Mouse (Mus musculus) v-Abl transformed pro-B cells (cell line): ENCODE measurements around the gene Stra6l.

Source experiments
- in situ Hi-C, 2 experiments: fragments of 400-800 bp; cut with MboI; formaldehyde crosslinking; loops; one replicate each; pipeline ENCODE4 v1.15.1; 2025; ENCODE audit not compliant: unreplicated experiment in 2 of 2

The Stra6l gene

DNA sequence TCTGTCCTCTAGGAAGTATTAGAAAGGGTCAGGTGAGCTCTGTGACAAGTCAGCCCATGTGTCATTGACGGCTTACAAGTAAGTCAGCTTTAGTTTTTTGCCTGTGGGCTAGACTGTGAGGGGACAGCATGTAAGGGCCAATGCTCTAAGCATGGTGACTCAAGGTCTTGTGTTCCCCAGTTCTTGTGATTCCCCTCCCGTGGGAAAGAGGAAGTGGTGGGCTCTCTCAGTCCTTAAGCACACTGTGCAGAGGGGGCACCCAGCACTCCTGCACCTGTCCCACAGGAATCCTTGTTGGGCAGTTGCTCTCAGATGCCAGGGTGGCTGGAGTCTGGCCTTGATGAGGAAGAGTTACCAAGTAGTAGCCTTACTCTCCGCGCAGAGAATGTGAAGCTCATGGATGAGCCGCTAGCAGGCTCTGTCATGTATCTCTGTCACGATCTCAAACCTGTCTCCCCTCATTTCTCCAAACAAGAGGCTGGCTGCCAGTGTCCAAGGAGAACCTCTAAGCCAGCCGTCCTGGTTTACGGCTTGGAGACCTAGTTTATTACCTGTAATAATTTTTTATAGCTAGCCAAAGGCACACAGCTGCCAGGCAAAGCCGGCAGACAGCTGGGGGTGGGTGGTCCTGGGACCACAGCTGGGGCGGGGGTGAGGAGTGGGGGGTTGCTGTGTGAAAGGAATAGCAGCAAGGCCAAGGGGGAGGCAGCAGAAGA, at the start of gene Stra6l:
Gene Stra6l (plus strand): TSS at position 556 of the 716 bp plus-strand sequence.
- in situ Hi-C loops = no loop called here

DNA sequence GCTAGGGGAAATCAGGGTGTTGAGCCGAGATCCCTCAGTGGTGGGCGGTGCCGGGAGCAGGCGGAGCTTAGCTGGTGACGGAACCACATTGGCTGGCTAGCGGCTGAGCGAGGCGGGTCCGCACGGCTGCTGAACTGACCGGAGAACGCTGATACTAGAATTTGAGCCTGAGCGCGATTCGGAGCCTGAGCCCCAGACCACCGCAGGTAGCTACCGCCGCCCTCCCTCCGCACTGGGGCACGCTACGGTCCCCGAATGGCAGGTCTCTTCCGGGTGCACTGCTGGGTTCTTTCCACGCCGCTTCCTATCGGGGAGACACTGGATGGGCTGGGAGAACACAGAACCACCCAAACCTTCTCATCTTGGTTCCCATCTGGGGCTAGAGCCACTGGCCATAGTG, 49.5 kb upstream of the Stra6l start, which contains the start of gene Aldh1b1:
Gene Aldh1b1 (plus strand): TSS at position 59 of the 400 bp plus-strand sequence.
- in situ Hi-C loops = loop anchor here in 1 of 2 experiments (10.0 to 25.0 kb wide), 2 partner anchors 894 to 1087 kb away; partner anchors contain the start of gene Pax5

DNA sequence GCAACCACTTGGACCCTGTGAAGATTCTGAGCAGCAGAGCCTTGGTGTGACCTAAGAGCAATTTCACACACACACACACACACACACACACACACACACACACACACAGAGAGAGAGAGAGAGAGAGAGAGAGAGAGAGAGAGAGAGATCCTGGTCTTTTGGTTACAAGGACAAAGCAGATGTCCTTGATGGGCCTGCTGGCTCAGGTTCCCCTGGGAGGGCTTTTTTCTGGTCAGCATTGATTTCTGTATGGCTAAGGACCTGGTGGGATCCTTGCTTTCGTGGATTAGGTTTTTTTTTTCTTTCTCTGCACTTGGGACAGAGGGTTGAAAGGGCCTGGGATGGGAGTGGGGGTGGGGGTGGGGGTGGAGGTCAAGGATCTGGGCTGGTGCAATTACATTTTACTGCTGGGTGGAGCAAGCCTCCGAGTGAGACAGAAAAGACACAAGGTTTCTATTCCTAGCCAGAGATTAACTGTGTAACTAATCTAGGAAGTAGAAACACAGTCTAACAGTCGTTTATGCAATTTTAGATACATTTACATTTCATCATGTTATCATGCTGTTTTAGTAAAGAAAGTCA, 48.4 kb upstream of the Stra6l start:
- in situ Hi-C loops = loop anchor here (5.0 to 25.0 kb wide), 3 partner anchors 33 to 1088 kb away; partner anchors contain the start of gene Pax5 (in 1 of the 2)

DNA sequence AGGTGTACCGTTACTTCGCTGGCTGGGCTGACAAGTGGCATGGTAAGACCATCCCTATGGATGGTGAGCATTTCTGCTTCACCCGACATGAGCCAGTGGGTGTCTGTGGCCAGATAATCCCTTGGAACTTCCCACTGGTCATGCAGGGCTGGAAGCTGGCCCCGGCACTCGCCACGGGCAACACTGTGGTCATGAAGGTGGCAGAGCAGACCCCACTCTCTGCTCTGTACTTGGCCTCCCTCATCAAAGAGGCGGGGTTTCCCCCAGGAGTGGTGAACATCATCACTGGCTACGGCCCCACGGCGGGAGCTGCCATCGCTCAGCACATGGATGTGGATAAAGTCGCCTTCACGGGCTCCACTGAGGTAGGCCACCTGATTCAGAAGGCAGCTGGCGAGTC, 45.6 kb upstream of the Stra6l start:
- in situ Hi-C loops = loop anchor here in 1 of 2 experiments (5.0 kb wide), 1 partner anchor 36 kb away; no protein-coding TSS in a partner anchor

DNA sequence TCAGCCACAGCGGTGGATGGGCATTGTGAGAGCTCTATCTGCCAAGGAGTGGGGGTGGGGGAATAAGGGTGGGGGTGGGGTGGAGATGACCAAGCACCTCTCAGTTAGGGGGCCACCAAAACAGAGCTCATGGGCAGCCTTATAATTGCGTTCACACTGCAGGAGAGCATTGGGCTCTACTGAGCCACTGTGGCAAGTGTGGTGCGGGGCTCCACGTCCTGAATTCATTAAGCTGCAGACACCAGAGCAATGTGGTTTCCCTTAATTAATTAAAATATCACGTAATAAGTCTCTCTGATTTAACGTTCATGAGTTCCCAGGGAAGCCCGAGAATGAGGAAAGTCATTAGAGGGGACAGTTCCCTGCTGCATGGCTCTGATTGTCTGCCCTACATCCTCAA, 40.4 kb upstream of the Stra6l start:
- in situ Hi-C loops = no loop called here

DNA sequence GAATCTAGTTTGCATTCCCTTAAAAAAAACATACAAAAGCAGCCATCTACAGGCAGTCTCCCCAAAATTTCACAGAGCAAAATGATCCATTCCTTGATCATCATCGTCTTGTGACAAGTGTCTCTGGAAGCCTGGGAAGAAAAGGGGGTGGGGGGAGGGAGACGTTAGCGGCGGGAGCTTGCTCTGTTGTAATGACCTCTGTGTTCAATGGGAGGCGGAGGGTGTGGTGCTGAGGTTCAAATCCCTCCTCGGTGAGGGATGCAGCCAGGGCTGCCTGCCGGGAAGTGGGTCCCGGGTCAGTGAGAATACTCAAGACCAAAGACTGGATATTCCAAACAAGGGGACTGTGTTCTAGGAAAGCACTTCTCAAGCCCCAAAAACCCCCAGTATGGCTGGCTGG, 37.2 kb upstream of the Stra6l start:
- in situ Hi-C loops = no loop called here

DNA sequence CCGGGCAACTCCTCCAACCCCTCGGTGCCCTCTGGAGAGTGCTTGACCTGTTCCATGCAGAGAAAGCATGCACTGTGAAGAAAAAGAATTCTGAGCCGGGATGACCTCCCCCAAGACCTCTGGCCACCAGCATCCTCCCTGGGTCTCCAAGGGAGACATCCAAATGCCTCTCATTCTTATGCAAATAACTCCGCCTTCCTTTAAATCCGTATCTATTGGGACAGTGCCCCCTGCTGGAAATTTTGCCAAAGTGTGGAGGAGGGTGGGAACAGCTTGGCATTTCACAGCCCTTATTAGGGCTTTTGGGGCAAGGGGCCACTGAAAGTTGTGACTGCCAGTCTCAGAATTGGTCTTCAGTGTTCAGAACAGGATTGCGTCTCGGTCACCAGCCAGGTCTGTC, 32.9 kb upstream of the Stra6l start:
- in situ Hi-C loops = no loop called here

DNA sequence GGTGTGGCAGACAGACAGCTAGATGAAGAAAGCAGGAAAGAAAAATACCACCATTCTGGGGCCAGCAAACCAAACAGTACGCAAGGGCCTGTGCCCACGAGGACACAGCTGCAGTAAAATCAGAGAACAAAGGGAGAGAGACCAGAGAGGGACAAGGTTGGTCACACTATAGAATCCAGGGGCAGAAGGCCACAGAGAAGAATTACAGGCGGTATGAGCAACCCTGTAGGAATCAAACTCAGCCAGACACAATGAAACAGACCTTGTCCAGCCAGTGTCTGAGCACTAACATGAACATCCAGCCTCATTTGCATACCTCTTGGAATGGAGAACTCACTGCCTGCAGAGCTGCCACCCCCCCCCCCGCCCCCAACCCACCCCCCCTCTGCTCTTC, 29.7 kb upstream of the Stra6l start:
- in situ Hi-C loops = no loop called here

DNA sequence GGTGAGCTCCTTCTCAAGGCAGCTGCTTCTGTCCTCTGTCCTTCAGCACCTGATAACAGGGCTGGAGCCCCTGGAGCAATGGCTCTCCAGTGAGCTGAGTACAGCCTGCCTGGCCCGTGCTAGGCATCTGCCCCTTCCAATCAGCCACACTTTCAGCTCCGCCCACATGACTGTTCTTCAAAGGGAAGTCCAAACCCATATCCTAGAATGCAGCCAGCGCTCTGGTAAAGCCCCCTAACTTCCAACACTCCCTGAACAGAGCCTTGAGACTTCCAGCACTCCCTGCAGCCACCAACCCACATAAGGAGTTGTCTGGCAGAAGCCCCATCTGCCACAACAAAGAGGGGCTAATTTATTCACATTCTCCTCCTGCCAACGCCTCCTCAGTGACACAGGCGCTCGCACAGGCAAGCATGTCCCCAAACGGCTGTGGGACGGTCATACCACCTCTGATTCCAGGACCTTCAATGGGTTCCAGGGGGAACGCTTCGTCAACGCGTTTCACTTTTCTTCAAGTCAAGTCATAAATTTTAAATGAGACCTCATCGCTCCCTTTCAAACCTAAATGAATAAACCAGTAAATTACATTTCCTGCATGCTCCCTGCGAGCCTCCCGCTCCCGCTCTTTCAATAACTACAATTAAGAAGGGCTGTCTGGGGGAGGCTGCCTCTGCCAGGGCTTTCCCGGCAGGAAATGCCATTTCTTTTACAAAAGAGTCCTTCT, 29.1 kb upstream of the Stra6l start:
- in situ Hi-C loops = no loop called here

DNA sequence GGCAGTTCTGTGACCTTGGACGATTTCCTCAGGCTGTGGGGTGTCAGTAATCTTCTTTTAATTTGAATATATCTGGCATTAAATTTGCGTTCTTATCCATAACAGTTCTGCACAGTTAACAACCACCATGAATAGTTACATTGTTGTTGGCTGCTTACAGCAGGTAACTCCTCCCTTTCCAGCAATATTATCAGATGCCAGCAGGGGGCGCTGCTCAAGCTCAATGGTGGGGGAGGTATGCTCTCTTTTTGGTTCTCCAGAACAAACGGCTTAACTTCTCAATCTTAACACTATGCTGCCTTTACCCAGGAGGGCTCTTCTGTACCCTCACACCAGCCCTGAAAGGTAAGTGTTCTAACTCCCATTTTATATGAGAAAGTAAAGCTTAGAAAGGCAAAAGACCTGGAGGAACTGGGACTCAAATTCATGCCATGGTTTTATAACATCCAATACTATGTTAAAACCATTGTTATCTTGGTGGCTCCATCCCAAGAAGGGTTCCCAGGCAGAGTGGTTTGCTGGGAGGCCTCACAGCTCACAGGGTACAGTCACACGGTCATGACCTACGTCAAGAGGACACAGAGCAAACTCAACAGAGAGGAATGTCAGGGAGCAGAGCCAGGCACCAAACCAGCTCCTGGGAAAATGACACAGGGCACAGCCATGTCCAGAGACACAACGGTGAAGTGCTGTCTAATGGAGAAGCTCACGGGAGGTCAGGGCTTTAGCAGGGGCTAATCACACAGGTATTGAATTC, 28.2 kb upstream of the Stra6l start:
- in situ Hi-C loops = loop anchor here in 1 of 2 experiments (5.0 kb wide), 1 partner anchor 38 kb away; no protein-coding TSS in a partner anchor

DNA sequence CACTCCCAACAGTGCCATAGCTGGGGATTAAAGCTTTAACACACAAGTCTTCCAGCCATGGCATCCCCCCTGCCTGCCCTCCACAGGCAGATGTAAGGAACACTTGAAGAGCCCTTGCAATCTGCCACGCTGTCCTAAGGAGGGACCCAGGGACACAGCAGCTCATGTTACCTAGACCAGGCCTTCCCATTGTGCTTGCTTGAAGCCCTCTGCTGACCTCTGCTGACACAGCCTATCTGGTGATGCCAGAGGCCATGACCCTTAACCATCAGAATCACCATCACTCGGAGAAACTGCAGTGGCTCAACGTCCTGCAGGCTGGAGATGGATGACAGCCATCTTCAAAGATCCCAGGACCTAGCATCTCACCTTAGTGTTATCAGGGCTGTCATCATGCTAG, 26.5 kb upstream of the Stra6l start:
- in situ Hi-C loops = loop anchor here in 1 of 2 experiments (5.0 kb wide), 1 partner anchor 40 kb away; no protein-coding TSS in a partner anchor

DNA sequence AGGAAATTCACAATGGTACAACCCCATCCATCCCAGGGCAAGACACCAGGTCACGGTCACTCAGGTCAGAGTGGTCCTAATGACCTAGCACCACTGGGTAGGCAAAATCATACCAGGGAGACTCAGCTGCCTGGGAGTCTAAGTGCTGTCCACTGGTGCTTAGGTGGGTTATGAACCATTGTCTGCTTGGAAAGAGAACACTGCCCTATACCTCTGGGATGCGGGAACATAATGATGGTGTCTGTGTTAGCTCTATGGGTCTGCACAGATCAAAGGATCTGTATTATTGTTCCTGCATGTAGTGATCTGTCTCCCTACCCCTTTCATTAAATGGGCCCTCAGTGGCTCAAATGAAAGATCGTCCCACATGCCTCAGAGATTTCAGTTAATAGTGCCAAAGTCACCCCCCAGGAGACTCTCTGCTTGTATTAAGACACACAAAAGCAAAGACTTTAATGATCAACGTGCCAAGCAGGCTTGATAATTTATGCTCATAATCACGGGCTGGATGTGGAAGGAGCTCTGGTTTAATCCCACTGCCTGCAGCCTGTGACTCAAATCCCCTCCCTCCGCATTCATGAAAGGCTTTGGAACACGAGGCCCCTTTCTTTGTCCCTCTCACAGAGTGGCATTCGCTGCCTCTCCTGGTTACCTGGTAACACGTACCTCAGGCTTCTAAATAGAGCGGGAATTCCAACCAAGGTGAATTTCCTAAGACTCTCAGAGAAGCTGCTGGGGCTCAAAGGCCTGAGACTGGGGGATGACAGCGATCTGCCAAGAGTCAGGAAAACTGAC, 25.5 kb upstream of the Stra6l start:
- in situ Hi-C loops = loop anchor here in 1 of 2 experiments (5.0 kb wide), 1 partner anchor 41 kb away; no protein-coding TSS in a partner anchor

DNA sequence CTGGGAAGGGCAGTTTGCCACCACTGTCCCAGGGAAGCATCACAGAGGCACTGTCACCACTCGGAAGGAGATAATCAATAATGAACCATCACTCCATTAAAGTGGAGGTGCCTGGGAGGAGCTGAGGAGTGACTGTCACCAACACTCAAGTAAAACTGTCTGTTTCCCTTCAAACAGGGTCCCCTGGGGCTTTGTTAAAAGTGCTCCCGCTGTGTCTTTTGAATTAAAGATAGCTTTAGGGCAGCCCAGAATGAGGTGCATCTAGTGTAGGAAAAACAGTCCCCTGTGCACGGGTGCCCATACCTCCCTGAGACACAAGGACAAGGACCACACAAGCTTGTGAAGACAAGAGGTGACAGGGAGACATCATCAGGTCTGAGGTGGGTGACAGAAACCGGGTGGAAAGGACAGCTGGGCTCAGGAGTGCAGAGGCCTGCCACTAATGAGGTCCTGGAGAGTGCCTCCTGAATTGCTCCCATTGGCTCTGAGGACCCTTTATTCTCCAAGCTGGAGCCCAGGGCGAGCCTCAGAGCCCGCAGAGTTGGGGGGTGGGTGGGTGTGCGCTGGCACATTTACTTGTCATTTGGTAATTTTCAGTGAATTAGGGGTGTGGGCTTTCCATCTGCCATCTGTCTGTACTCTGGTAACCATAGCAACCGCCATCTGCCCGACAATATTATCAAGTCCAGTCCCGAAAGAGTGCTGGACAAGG, 24.3 kb upstream of the Stra6l start:
- in situ Hi-C loops = loop anchor here in 1 of 2 experiments (5.0 kb wide), 1 partner anchor 42 kb away; no protein-coding TSS in a partner anchor

DNA sequence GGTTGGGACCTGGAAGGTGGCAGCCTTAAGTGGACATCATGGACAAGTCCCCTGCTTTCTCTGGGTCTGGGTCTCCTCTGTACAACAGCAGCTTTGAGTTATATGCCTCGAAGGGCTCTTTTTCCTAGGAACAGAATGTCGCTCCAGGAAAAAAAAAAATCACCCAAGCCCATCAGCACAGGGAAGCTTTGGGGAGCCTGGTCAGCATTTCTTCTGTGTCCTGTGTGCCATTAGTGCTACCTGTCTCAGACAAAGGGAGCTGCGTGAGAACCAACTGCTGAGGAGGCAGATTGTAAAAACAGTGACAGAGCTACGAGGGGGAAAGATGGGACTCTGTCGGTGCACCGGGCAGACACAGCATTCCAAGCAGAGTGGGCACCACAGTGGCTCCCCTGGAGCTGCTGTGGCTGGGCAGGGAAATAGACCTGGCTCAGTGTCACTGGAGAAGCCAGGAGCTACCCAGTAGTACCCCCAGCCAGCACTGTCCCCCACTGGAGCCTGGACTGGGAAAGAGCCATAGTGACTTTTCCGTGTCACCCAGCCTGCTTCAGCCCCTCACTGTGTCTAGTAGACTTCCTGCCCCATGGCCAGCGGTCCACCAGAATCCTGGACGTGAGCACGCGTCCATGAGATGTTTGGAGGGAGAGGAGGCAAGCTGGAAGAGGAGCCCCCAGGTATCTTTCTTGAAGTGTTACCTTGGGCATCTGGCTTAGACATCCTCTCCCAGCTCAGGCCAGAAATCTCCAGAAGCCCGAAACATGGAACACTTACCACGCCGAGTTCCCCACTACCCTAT, 23.5 kb upstream of the Stra6l start:
- in situ Hi-C loops = loop anchor here in 1 of 2 experiments (5.0 kb wide), 1 partner anchor 43 kb away; no protein-coding TSS in a partner anchor

DNA sequence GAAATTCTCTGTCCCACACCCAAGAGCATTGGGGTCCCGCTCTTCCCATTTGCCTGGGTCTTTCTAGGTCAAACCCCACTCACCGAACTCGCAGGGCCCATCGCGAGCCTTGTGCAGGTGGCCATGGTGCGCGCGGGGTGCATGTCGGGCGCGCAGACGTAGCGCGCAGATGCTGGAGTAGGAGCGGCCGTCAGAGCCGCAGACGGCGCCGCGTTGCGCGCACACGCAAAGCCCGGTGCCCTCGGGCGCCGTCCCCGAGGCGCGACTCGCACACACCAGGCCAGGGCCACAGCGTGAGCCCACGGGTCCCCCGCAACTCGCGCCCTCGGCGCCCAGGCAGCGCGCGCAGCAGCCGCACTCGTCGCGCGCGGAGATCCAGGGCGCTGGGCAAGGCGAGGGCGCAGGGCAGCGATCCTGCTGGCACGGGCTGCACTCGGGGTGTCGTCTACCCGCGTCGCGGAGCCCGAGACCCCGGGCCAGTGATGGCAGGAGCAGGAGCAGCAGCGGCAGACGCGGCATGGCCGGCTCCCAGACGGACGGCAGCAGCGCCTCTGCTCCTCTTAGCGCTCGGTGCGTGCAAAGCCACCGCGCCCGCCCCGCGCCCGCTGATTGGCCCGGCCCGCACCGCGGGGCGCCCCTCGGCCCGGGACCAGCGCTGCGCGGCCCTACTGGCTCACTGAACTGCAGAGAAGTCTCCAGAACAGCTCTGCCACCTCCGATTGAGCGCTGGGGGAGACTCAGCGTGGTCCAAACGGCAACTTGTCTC, 22.0 kb upstream of the Stra6l start, which contains the start of gene Igfbpl1:
Gene Igfbpl1 (minus strand): TSS at position 649 of the 766 bp plus-strand sequence.
- in situ Hi-C loops = no loop called here

DNA sequence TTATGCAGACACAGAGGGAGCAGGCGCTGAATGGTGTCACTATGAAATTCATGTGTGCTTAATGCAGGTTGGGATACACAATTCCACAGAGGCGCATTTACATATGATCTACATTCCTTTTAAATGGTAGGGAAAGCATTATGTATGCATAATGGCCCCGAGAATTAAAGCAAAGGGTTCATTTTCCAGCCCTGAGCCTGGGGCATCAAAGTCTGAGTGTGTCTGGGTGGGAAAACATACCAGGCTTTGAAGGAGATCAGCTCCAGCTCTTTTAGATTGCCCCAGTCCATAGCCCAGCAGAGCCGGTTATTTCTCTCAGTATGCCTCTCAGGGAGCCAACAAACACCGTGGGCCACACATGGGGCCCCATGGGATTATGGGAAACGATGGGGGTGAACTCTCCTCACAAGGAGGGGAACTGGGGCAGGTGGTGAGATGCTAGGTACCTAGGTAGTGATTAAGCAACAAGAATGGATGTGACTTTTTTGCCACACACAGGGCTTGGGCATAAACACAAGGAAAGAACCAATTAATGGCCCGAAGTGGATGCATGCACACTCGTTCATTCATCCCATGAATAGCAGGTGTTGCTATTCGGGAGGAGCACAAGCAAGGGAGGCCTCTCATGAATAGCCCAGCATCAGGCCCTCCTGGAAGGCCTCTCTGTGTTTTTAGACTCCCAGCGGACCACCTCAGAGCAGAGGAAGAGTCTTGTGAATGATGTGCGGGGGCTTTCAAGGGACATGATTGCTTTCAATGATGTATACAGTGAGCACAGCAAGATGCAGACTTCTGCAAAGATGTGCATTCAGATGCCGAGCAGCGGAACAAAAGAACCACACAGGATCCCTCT, 18.3 kb upstream of the Stra6l start:
- in situ Hi-C loops = no loop called here
